Mouse (Mus musculus) lung, postnatal 25 days (tissue): ENCODE measurements around the gene Serpina3i.

Experiments
- DNase-seq: peaks from one replicate; pipeline ENCODE4 v3.0.0; 2022; ENCODE audit warnings: low spot score

Serpina3i gene

DNA sequence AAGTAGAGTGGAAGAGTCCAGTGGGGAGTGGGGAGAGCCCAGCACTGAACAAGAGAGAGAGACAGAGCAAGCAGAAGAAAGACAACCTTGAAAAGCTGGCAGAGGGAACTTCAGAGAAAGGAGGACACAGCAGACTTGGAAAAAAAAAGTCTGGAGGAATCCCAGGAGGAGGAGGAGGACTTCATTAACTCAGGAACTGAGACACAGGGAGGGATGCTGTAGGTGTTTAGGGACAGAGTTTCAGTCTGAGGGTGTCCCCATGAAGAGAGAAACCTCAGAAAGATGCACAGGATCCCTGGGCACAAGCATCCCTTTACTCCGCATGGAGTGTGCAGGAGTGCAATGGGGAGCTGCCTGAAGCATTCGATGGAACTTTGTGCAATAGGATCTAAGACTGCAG is 35.1 kb downstream of the Serpina3i start:
- no peak for DNase-seq

DNA sequence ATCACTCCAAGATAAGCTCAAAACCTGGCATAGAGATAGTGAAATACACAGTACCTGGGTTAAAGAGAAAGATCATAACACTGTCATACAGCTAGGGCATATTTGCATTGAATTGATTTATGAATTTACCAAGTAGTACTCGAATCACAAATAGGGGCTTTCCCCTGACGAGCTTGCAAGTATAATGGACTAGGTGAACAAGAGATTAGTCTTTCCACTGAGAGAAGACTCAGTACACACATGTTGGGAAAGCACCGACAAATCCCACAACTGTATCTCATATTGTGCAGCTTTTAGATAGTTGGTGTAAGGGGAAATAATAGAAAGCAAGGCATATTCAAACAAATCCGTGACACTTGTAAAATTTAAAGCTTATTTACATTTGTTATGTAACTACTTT is 43.1 kb downstream of the Serpina3i start:
- DNase-seq = no peak

DNA sequence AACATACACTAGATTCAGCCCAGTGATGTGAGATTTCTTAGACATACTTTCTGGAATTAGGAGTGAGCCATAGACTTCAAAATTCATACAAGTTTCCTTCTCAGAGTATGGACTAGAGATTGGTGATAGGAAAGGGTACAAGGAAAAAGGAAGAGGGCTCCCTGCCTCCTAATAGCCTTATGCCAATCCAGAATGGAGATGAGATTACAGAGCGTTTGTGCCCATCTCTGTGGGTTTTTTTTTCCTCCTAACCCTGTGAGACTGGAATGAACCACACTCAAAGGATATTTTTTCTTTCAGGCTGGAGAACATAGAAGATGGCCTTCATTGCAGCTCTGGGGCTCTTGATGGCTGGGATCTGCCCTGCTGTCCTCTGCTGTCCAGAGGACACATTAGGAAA is 51.3 kb downstream of the Serpina3i start, which contains the start of gene Serpina3j:
TSS of gene Serpina3j (plus strand) at position 301 of the 400 bp plus-strand sequence.
- DNase-seq = no peak
